Mouse (Mus musculus): ENCODE measurements at regions not wholly inside any gene's neighbourhood (a gene's known extent, or its start where the extent isn't known, plus 50 kb on each side); places are given as distances from the start of the nearest gene placed in this dataset.
"Not testable (repeated sequence)": the region's sequence is repeated elsewhere in the genome, so short reads cannot be mapped to it uniquely, and the experiment has no call there.

- Histone ChIP-seq H3K27me3 (ENCODE audit: control insufficient read depth, insufficient read depth, low read length) (no peaks in the 10 kb centered on the region), H3K4me2 (ENCODE audit: low read depth) (no peak overlapping the region), H3K36me3 (replicated peaks; ENCODE audit: control insufficient read depth, insufficient read depth, low read depth) (no peaks in the 10 kb centered on the region), H3K9ac (replicated peaks) (no peak overlapping the region), H3K4me3 (ENCODE audit: insufficient read depth in 1 of 2, low read depth in 2 of 2, low read length in 2 of 2) (no peak overlapping the region), H3K4me1 (replicated peaks; ENCODE audit: control insufficient read depth in 2 of 2, insufficient read depth in 2 of 2, low read length in 1 of 2) (no peaks in the 10 kb centered on the region), H3K27ac (no peak overlapping the region), H3K9me3 (ENCODE audit: control insufficient read depth, low read length) (no peaks in the 10 kb centered on the region)
- ATAC-seq (ENCODE audit: insufficient read depth) (no peak), DNase-seq (ENCODE audit: low read depth in 3 of 3, low spot score in 3 of 3) (no peak)
- WGBS (ENCODE audit: insufficient replicate concordance), result 56% methylated on average over 3 of the region's 3 CpGs
- no peak for TF ChIP-seq CTCF (IDR thresholded peaks at IDR 0.05; ENCODE audit: low read depth)
- TF ChIP-seq EP300 (IDR thresholded peaks at IDR 0.05; ENCODE audit: low read depth), result no peak
Observed at GRCm38 (mm10) chr17:26335551-26335950, 79.1 kb upstream of the Neurl1b start.

- Histone ChIP-seq H3K36me3 (replicated peaks; ENCODE audit: control insufficient read depth, insufficient read depth, low read depth) (no peaks in the 10 kb centered on the region), H3K27ac (no peak overlapping the region), H3K9me3 (ENCODE audit: control insufficient read depth, low read length) (no peaks in the 10 kb centered on the region), H3K4me1 (replicated peaks; ENCODE audit: control insufficient read depth in 2 of 2, insufficient read depth in 2 of 2, low read length in 1 of 2) (no peaks in the 10 kb centered on the region), H3K9ac (replicated peaks) (no peak overlapping the region), H3K4me2 (ENCODE audit: low read depth) (no peak overlapping the region), H3K27me3 (ENCODE audit: control insufficient read depth, insufficient read depth, low read length) (no peaks in the 10 kb centered on the region), H3K4me3 (ENCODE audit: insufficient read depth in 1 of 2, low read depth in 2 of 2, low read length in 2 of 2) (no peak overlapping the region)
- TF ChIP-seq CTCF (IDR thresholded peaks at IDR 0.05; ENCODE audit: low read depth), result no peak
- no peak for TF ChIP-seq EP300 (IDR thresholded peaks at IDR 0.05; ENCODE audit: low read depth)
- ATAC-seq (ENCODE audit: insufficient read depth) (no peak), DNase-seq (ENCODE audit: low read depth in 3 of 3, low spot score in 3 of 3) (no peak)
- 44% methylated on average over 1 of the region's 1 CpGs for WGBS (ENCODE audit: insufficient replicate concordance)
Observed at GRCm38 (mm10) chr17:26336011-26336410, 78.6 kb upstream of the Neurl1b start.

- DNase-seq (ENCODE audit: low read depth in 3 of 3, low spot score in 3 of 3) (no peak), ATAC-seq (ENCODE audit: insufficient read depth) (no peak)
- Histone ChIP-seq H3K9me3 (ENCODE audit: control insufficient read depth, low read length) (no peaks in the 10 kb centered on the region), H3K4me1 (replicated peaks; ENCODE audit: control insufficient read depth in 2 of 2, insufficient read depth in 2 of 2, low read length in 1 of 2) (no peaks in the 10 kb centered on the region), H3K9ac (replicated peaks) (no peak overlapping the region), H3K4me2 (ENCODE audit: low read depth) (no peak overlapping the region), H3K27ac (no peak overlapping the region), H3K27me3 (ENCODE audit: control insufficient read depth, insufficient read depth, low read length) (no peaks in the 10 kb centered on the region), H3K36me3 (replicated peaks; ENCODE audit: control insufficient read depth, insufficient read depth, low read depth) (no peaks in the 10 kb centered on the region), H3K4me3 (ENCODE audit: insufficient read depth in 1 of 2, low read depth in 2 of 2, low read length in 2 of 2) (no peak overlapping the region)
- TF ChIP-seq CTCF (IDR thresholded peaks at IDR 0.05; ENCODE audit: low read depth) (no peak), EP300 (IDR thresholded peaks at IDR 0.05; ENCODE audit: low read depth) (no peak)
- 65% methylated on average over 3 of the region's 3 CpGs for WGBS (ENCODE audit: insufficient replicate concordance)
Observed at GRCm38 (mm10) chr17:26337106-26337505, 77.5 kb upstream of the Neurl1b start.

- WGBS (ENCODE audit: insufficient replicate concordance), result 60% methylated on average over 7 of the region's 7 CpGs
- not testable (repeated sequence) for DNase-seq (ENCODE audit: low read depth in 3 of 3, low spot score in 3 of 3); H3K9ac ChIP-seq (replicated peaks); ATAC-seq (ENCODE audit: insufficient read depth); H3K4me3 ChIP-seq (ENCODE audit: insufficient read depth in 1 of 2, low read depth in 2 of 2, low read length in 2 of 2); H3K27me3 ChIP-seq (ENCODE audit: control insufficient read depth, insufficient read depth, low read length); H3K36me3 ChIP-seq (replicated peaks; ENCODE audit: control insufficient read depth, insufficient read depth, low read depth); H3K9me3 ChIP-seq (ENCODE audit: control insufficient read depth, low read length); H3K4me2 ChIP-seq (ENCODE audit: low read depth); H3K27ac ChIP-seq; H3K4me1 ChIP-seq (replicated peaks; ENCODE audit: control insufficient read depth in 2 of 2, insufficient read depth in 2 of 2, low read length in 1 of 2)
Observed at GRCm38 (mm10) chr17:26345436-26345835, 69.2 kb upstream of the Neurl1b start.

GRCm38 (mm10) chr17:26348116-26348515 is 66.5 kb upstream of the Neurl1b start:
- Histone ChIP-seq H3K9me3 (ENCODE audit: control insufficient read depth, low read length) (no peaks in the 10 kb centered on the region), H3K4me3 (ENCODE audit: insufficient read depth in 1 of 2, low read depth in 2 of 2, low read length in 2 of 2) (no peak overlapping the region), H3K9ac (replicated peaks) (no peak overlapping the region), H3K27me3 (ENCODE audit: control insufficient read depth, insufficient read depth, low read length) (no peaks in the 10 kb centered on the region), H3K36me3 (replicated peaks; ENCODE audit: control insufficient read depth, insufficient read depth, low read depth) (no peaks in the 10 kb centered on the region), H3K4me1 (replicated peaks; ENCODE audit: control insufficient read depth in 2 of 2, insufficient read depth in 2 of 2, low read length in 1 of 2) (no peaks in the 10 kb centered on the region), H3K4me2 (ENCODE audit: low read depth) (no peak overlapping the region), H3K27ac (no peak overlapping the region)
- DNase-seq (ENCODE audit: low read depth in 3 of 3, low spot score in 3 of 3) (no peak), ATAC-seq (ENCODE audit: insufficient read depth) (no peak)
- WGBS (ENCODE audit: insufficient replicate concordance), result 53% methylated on average over 5 of the region's 5 CpGs
- TF ChIP-seq EP300 (IDR thresholded peaks at IDR 0.05; ENCODE audit: low read depth), result no peak
- no peak for TF ChIP-seq CTCF (IDR thresholded peaks at IDR 0.05; ENCODE audit: low read depth)

- Histone ChIP-seq H3K27ac (no peak overlapping the region), H3K27me3 (ENCODE audit: control insufficient read depth, insufficient read depth, low read length) (no peaks in the 10 kb centered on the region), H3K9ac (replicated peaks) (no peak overlapping the region), H3K4me3 (ENCODE audit: insufficient read depth in 1 of 2, low read depth in 2 of 2, low read length in 2 of 2) (no peak overlapping the region), H3K36me3 (replicated peaks; ENCODE audit: control insufficient read depth, insufficient read depth, low read depth) (no peaks in the 10 kb centered on the region), H3K4me1 (replicated peaks; ENCODE audit: control insufficient read depth in 2 of 2, insufficient read depth in 2 of 2, low read length in 1 of 2) (no peaks in the 10 kb centered on the region), H3K4me2 (ENCODE audit: low read depth) (no peak overlapping the region), H3K9me3 (ENCODE audit: control insufficient read depth, low read length) (no peaks in the 10 kb centered on the region)
- DNase-seq (ENCODE audit: low read depth in 3 of 3, low spot score in 3 of 3), result no peak
- TF ChIP-seq CTCF (IDR thresholded peaks at IDR 0.05; ENCODE audit: low read depth), result no peak
- TF ChIP-seq EP300 (IDR thresholded peaks at IDR 0.05; ENCODE audit: low read depth), result no peak
- no peak for ATAC-seq (ENCODE audit: insufficient read depth)
- 30% methylated on average over 2 of the region's 2 CpGs for WGBS (ENCODE audit: insufficient replicate concordance)
Observed at GRCm38 (mm10) chr17:26349741-26350140, 64.9 kb upstream of the Neurl1b start.
